Mouse (Mus musculus) right cerebral cortex, postnatal 14 days (tissue): ENCODE measurements around the gene Serpina3b.
"Not testable (repeated sequence)": the region's sequence is repeated elsewhere in the genome, so short reads cannot be mapped to it uniquely, and the experiment has no call there.

ENCODE experiments used
- DNase-seq: peaks from one replicate; pipeline ENCODE4 v3.0.0; 2022

Gene Serpina3b

GRCm38 (mm10) chr12:104127696-104128095 lies at the start of gene Serpina3b:
TSS of gene Serpina3b (plus strand) at chr12:104127996.
- DNase-seq: no peak

GRCm38 (mm10) chr12:104090119-104090518 lies 37.7 kb upstream of the Serpina3b start:
- no peak for DNase-seq

- no peak for DNase-seq
Measured at GRCm38 (mm10) chr12:104091303-104091702, 36.5 kb upstream of the Serpina3b start.

GRCm38 (mm10) chr12:104100768-104101167 lies 27.0 kb upstream of the Serpina3b start, which contains the start of gene Serpina5:
TSS of gene Serpina5 (plus strand) at chr12:104101113.
- DNase-seq: no peak

GRCm38 (mm10) chr12:104105847-104106246 lies 21.9 kb upstream of the Serpina3b start:
- no peak for DNase-seq

- no peak for DNase-seq
Measured at GRCm38 (mm10) chr12:104106919-104107318, 20.9 kb upstream of the Serpina3b start.

GRCm38 (mm10) chr12:104108507-104108906 lies 19.3 kb upstream of the Serpina3b start:
- no peak for DNase-seq

- DNase-seq: not testable (repeated sequence)
Measured at GRCm38 (mm10) chr12:104112333-104112732, 15.5 kb upstream of the Serpina3b start, which contains the start of gene Serpina3a. TSS of gene Serpina3a (plus strand) at chr12:104112724.

GRCm38 (mm10) chr12:104114921-104115579 lies 12.7 kb upstream of the Serpina3b start:
- DNase-seq: no peak

GRCm38 (mm10) chr12:104123097-104123496 lies 4.7 kb upstream of the Serpina3b start:
- DNase-seq: no peak

GRCm38 (mm10) chr12:104123996-104124395 lies 3.8 kb upstream of the Serpina3b start:
- DNase-seq: no peak

GRCm38 (mm10) chr12:104125021-104125560 lies 2.7 kb upstream of the Serpina3b start:
- no peak for DNase-seq

- DNase-seq: no peak
Measured at GRCm38 (mm10) chr12:104131041-104131440, 3.2 kb downstream of the Serpina3b start.

GRCm38 (mm10) chr12:104138216-104138615 lies 10.4 kb downstream of the Serpina3b start:
- DNase-seq: no peak

- no peak for DNase-seq
Measured at GRCm38 (mm10) chr12:104140543-104141103, 12.8 kb downstream of the Serpina3b start.

- DNase-seq: no peak
Measured at GRCm38 (mm10) chr12:104141506-104141905, 13.7 kb downstream of the Serpina3b start.

- no peak for DNase-seq
Measured at GRCm38 (mm10) chr12:104142427-104142826, 14.6 kb downstream of the Serpina3b start.

GRCm38 (mm10) chr12:104143286-104143685 lies 15.5 kb downstream of the Serpina3b start:
- DNase-seq: no peak

GRCm38 (mm10) chr12:104145571-104145970 lies 17.8 kb downstream of the Serpina3b start:
- DNase-seq: no peak

GRCm38 (mm10) chr12:104151989-104152388 lies 24.2 kb downstream of the Serpina3b start:
- DNase-seq: no peak

- no peak for DNase-seq
Measured at GRCm38 (mm10) chr12:104153041-104153645, 25.3 kb downstream of the Serpina3b start.

- DNase-seq: no peak
Measured at GRCm38 (mm10) chr12:104153656-104154055, 25.9 kb downstream of the Serpina3b start, which contains the start of gene Serpina3c. TSS of gene Serpina3c (minus strand) at chr12:104153870.

GRCm38 (mm10) chr12:104174747-104175146 lies 47.0 kb downstream of the Serpina3b start:
- no peak for DNase-seq

- DNase-seq: no peak
Measured at GRCm38 (mm10) chr12:104175636-104176035, 47.8 kb downstream of the Serpina3b start.
